Mouse (Mus musculus) hindbrain, embryonic 10.5 days (tissue): Measurements from ENCODE around the gene Cxcl16. TPM values are rescaled to one million over a fixed set of nuclear protein-coding genes. Genes with fewer than 3 reads are reported as not detected.

Experiments used
- DNase-seq: peaks from one replicate; pipeline ENCODE4 v3.0.0-alpha.2; 2017; ENCODE audit warnings: low spot score
- H3K27ac ChIP-seq: fragments of 300-500 bp; sonication (generic); 2 replicates; pipeline ENCODE4 v1.5.1; 2016; ENCODE audit warnings: mild to moderate bottlenecking, moderate library complexity
- H3K27me3 ChIP-seq: fragments of 300-500 bp; sonication (generic); 2 replicates; pipeline ENCODE4 v1.6.1; 2016; ENCODE audit warnings: mild to moderate bottlenecking; ENCODE audit not compliant: poor library complexity, insufficient read depth, severe bottlenecking
- H3K36me3 ChIP-seq: fragments of 300-500 bp; sonication (generic); 2 replicates; pipeline ENCODE4 v1.6.1; 2016; ENCODE audit warnings: mild to moderate bottlenecking, moderate library complexity
- H3K4me1 ChIP-seq: fragments of 300-500 bp; sonication (generic); replicated peaks from 2 replicates; pipeline ENCODE4 v1.6.1; 2016; ENCODE audit warnings: mild to moderate bottlenecking
- H3K4me3 ChIP-seq: fragments of 300-500 bp; sonication (generic); 2 replicates; pipeline ENCODE4 v1.5.1; 2016; ENCODE audit warnings: mild to moderate bottlenecking, moderate library complexity
- H3K9me3 ChIP-seq: fragments of 300-500 bp; sonication (generic); 2 replicates; pipeline ENCODE4 v1.6.1; 2016; ENCODE audit warnings: mild to moderate bottlenecking, moderate library complexity
- WGBS: fragments of 180-500 bp; shearing (Covaris S2); methylation state at CpG from one replicate; pipeline ENCODE4 v1.1.7; 2016; 5-methylcytosine and 5-hydroxymethylcytosine counted together
- polyA plus RNA-seq: library from polyadenylated mRNA; unstranded; fragments of >200 nt; fragmentation: Nextera tagmentation; extraction: Ambion mirVana; gene quantifications from 2 replicates; pipeline ENCODE4 v1.2.1, GENCODE M21; 2016

Cxcl16 gene
- polyA plus RNA-seq, 1 experiment from 2014 or later, result 0.31 TPM

DNA sequence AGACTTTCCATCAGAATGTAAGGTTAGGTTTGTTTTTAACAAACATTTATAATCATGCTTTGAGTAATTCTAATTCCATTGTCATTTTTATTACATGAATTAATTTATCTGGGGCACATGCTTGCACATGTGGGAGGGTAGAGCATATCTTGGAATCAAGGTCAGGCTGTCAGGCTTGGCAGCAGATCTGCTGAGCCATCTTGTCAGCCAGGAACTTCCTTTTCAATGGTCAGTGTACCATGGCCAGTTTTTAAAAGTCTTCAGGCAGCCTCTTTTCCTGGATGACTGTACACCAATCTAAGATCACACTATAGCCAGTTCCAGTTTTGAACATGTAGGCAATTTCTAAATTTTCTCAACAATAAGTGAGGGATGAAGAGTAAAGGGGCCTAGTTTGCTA lies 12.9 kb upstream of the Cxcl16 start:
- Histone ChIP-seq H3K9me3 (no peaks in the 10 kb centered on the region), H3K27ac (no peak overlapping the region), H3K4me1 (no peaks in the 10 kb centered on the region), H3K4me3 (no peak overlapping the region), H3K36me3 (no peaks in the 10 kb centered on the region), H3K27me3 (no peaks in the 10 kb centered on the region)
- DNase-seq, result no peak

- WGBS, result 88% methylated on average over 3 of the region's 3 CpGs
- Histone ChIP-seq H3K4me3 (no peak overlapping the region), H3K4me1 (peaks cover 10% of the 10 kb centered on the region), H3K9me3 (no peaks in the 10 kb centered on the region), H3K27me3 (peaks cover 28% of the 10 kb centered on the region), H3K27ac (no peak overlapping the region), H3K36me3 (no peaks in the 10 kb centered on the region)
- DNase-seq, result no peak
These were observed 10.0 kb upstream of the Cxcl16 start for GRCm38 (mm10) chr11:70469764-70470163.

- Histone ChIP-seq H3K9me3 (no peaks in the 10 kb centered on the region), H3K27ac (no peak overlapping the region), H3K36me3 (no peaks in the 10 kb centered on the region), H3K4me1 (peaks cover 10% of the 10 kb centered on the region), H3K27me3 (peaks cover 44% of the 10 kb centered on the region), H3K4me3 (no peak overlapping the region)
- DNase-seq, result no peak
- WGBS, result 88% methylated on average over 5 of the region's 5 CpGs
These were observed 8.3 kb upstream of the Cxcl16 start for GRCm38 (mm10) chr11:70467902-70468619.

DNA sequence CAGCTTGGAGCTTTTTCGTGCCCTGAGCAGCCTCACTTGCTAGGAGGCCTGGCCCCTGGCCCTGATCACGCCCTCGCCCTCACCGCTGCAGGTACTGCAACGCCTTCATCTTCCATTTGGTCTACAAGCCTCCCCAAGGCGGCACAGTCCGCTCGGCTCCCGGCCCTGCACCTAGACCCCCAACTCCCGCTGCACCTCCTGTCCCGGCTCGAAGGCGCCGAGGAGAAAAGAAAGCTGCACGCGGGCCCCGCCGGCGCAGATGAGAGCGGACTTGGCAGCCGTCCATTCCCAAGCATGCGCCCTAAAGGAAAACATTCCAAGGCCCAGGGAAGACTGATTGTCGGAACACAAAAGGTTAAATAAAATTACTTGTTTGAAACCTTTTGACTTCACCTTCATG lies 6.0 kb upstream of the Cxcl16 start:
- 18% methylated on average over 23 of the region's 23 CpGs for WGBS
- peak overlapping the region; percentile 36 for H3K4me3 ChIP-seq
- H3K27ac ChIP-seq, result peak overlapping the region; percentile 50; the same call in 1 of the 2 replicates

DNA sequence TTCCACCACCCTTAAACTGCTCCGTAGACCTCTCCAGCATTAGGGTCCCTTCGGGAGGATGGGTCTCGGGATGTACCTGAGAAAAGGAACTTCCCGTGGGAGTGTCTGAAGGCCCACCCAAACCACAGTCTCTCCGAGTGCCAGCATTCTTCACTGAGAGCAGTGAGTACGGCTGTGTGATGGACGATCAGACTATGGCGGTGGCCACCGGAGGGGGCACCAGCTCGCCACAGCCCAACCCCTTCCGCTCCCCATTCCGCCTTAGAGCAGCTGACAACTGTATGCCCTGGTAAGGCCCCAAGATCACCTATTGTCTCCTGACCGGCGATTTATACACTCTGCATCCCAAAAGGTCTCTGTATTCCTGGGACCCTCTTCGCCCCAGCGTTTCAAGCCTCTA lies 5.4 kb upstream of the Cxcl16 start:
- H3K4me3 ChIP-seq, result peak overlapping the region; percentile 36
- WGBS, result 21% methylated on average over 16 of the region's 16 CpGs
- peaks cover 6% of the 10 kb centered on the region; the same call in 1 of the 2 replicates for H3K9me3 ChIP-seq
- H3K36me3 ChIP-seq, result no peaks in the 10 kb centered on the region
- H3K27me3 ChIP-seq, result peaks cover 72% of the 10 kb centered on the region
- H3K4me1 ChIP-seq, result peaks cover 10% of the 10 kb centered on the region
- H3K27ac ChIP-seq, result peak overlapping the region; percentile 50; the same call in 1 of the 2 replicates
- DNase-seq, result peak; percentile 22

More for the DNA sequence above, 6.0 kb upstream of the Cxcl16 start:
- Histone ChIP-seq H3K9me3 (peaks cover 2% of the 10 kb centered on the region; the same call in 1 of the 2 replicates), H3K4me1 (peaks cover 10% of the 10 kb centered on the region), H3K27me3 (peaks cover 65% of the 10 kb centered on the region), H3K36me3 (no peaks in the 10 kb centered on the region)
- DNase-seq, result peak; percentile 13

DNA sequence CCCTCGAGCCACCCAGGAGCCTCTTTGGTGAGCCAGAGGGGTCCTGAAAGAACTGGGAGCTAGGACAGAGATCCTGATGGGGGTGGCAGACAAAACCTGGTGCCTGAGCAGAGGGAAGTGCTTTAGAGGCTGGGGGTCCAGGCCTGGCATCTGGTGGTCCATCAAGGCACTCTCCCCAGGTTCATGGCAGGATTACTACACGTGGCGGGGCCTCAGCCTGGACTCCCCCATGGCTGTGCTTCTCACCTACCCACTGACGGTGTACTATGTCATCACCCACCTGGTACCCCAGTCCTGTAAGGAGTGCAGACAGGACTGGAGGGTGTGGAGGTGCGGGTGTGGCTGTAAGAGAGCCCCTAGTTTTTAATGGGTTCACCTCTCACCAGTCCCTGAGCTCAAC lies 4.2 kb upstream of the Cxcl16 start:
- WGBS, result 75% methylated on average over 5 of the region's 5 CpGs

DNA sequence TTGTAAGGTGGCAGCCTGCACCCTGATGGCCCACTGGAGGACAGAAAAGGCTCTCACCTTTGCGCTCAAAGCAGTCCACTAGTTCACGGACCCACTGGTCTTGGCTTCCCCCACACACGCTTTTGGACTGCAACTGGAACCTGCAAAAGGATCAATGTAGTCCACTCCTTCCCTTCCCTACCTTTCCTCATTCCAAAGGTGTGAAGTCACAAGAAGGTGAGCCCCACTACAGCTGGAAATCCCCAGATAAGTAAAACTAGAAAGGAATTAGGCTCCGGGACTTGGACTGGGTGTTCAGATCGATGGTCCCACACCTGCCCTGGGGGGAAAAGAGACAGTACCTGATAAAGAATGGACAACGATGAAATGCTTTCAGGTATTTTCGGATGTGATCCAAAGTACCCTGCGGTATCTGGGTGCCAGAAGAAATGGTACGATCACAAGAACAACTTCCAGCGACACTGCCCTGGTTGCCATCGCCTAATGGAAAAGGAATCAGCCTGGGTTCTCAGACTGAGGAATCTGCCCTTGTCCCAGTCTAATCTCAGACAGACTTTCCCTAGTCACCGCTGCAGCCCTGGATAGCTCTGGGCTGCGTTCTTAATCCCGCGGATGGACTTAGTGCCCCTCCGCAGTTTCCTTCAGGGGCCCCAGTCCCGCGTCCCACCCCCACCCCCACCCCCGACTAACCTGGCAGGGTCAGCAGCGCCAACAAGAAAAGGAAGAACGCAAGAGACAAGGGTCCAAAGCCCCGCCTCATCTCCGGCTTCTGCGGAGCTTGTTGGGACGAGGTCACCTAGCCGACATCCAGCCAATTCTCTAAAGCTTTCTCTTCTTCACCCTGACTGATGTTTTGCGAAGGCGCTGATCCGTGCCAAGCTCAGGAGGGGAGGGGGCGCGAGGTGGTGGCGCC lies 840 bp downstream of the Cxcl16 start, which contains the start of gene Zmynd15:
Gene Zmynd15, plus strand, starts transcription at position 746 of the 913 bp plus-strand sequence.
- DNase-seq, result peak; percentile 25
- H3K9me3 ChIP-seq, result peaks cover 6% of the 10 kb centered on the region; the same call in 1 of the 2 replicates
- peak within 1 kb of the TSS; percentile 54 for H3K4me3 ChIP-seq
- peak within 1 kb of the TSS; percentile 30 for H3K27ac ChIP-seq
- WGBS, result 20% methylated on average over 32 of the region's 32 CpGs
- peaks cover 11% of the 10 kb centered on the region for H3K36me3 ChIP-seq
- peaks cover 59% of the 10 kb centered on the region for H3K27me3 ChIP-seq
- H3K4me1 ChIP-seq, result peaks cover 14% of the 10 kb centered on the region

More for the DNA sequence above, 4.2 kb upstream of the Cxcl16 start:
- Histone ChIP-seq H3K4me1 (peaks cover 19% of the 10 kb centered on the region), H3K9me3 (peaks cover 6% of the 10 kb centered on the region; the same call in 1 of the 2 replicates), H3K4me3 (no peak overlapping the region), H3K27me3 (peaks cover 84% of the 10 kb centered on the region), H3K36me3 (no peaks in the 10 kb centered on the region), H3K27ac (no peak overlapping the region)
- DNase-seq, result no peak

DNA sequence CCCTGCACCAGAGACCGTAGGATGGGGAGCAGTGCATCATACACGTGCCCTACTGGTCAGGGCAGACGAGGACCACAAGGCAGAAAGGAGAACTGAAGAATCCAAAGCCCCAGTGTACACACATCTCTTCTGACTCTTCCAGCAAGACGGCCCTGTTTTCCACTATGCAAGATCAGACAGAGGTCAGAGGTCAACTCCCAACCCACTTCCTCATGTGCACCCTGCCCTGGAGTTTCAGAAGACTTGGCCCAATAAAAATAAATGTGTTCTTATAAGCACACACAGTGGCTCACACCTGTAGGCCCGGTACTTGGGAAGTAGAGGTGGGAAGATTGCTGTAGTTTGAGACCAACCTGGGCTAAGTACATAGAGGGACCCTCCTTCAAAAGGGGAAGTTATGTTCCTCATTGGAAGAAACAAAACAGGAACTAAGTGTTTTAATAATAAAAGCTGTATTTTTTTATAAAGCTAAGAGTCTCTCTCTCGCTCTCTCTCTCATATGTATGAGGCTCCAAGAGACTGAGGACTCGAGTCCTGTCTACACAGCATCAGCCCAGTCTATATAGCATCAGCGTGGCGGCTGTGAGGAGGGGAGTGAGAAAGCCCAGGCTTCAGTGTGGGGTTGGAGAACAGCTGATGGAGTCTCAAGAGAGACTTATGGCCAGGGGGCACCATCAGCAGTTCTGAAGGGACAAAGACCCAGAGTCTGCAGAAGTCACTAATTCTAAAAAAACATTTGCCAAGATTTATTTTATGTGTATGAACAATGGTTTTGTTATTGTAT lies 6.3 kb downstream of the Cxcl16 start:
- WGBS, result 92% methylated on average over 9 of the region's 9 CpGs
- Histone ChIP-seq H3K27ac (no peak overlapping the region), H3K4me3 (no peak overlapping the region), H3K4me1 (peaks cover 25% of the 10 kb centered on the region), H3K36me3 (peaks cover 21% of the 10 kb centered on the region), H3K9me3 (no peaks in the 10 kb centered on the region), H3K27me3 (peaks cover 6% of the 10 kb centered on the region)
- no peak for DNase-seq

- WGBS, result under 1% methylated on average over 46 of the region's 46 CpGs
These were observed 7.8 kb downstream of the Cxcl16 start, which contains the start of gene Med11 for GRCm38 (mm10) chr11:70451797-70452498. Med11 (plus strand) TSS chr11:70451919.

DNA sequence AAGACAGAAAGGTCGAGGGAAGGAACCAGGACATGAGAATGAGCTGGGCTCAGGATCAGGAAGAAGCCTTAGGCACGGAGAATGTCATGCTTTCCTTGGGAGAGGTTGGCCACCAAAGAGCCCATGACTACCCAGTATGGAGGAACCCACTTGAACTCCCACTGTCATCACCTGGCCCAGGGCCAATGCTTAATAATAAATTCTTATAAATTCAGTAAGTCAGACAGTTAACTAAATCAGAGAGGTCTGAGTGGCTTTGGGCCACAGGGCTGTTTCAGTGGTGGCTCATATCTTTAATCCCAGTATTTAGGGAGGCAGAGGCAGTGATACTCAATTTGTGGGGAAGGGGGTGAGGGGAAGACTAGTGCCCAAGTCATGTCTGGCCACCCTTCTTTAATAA lies 8.9 kb downstream of the Cxcl16 start:
- no peaks in the 10 kb centered on the region for H3K27me3 ChIP-seq
- 83% methylated on average over 2 of the region's 2 CpGs for WGBS
- no peak for DNase-seq
- peaks cover 17% of the 10 kb centered on the region for H3K36me3 ChIP-seq
- no peak overlapping the region for H3K27ac ChIP-seq
- no peaks in the 10 kb centered on the region for H3K9me3 ChIP-seq
- peaks cover 25% of the 10 kb centered on the region for H3K4me1 ChIP-seq
- H3K4me3 ChIP-seq, result 0 out of 2 replicates have a peak overlapping the region, but pooled peaks have one; percentile 70

More at GRCm38 (mm10) chr11:70451797-70452498, 7.8 kb downstream of the Cxcl16 start, which contains the start of gene Med11:
- H3K9me3 ChIP-seq, result no peaks in the 10 kb centered on the region
- H3K4me3 ChIP-seq, result peak within 1 kb of the TSS; percentile 70
- peaks cover 25% of the 10 kb centered on the region for H3K4me1 ChIP-seq
- H3K36me3 ChIP-seq, result peaks cover 21% of the 10 kb centered on the region
- no peaks in the 10 kb centered on the region for H3K27me3 ChIP-seq
- H3K27ac ChIP-seq, result peak within 1 kb of the TSS; percentile 94
- DNase-seq, result peak; percentile 95

DNA sequence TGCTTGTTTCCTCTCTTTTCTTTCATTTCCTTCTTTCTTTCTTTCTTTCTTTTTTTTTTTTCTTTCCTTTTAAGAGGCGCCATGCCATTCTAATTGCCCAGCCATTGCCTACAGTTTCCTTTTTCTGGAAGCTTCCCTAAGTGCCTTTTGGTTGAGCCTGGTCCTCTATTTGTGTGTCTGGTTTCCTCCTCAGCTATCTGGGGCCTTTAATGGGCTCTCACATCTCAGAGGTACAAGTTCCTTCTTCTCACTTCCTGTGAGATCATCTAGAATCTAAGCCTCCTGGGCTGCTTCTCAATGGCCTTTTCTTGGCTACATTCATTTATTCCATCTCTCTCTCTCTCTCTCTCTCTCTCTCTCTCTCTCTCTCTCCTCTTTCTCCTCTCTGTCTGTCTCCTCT lies 12.4 kb downstream of the Cxcl16 start:
- WGBS, result 71% methylated on average over 1 of the region's 1 CpGs
- H3K9me3 ChIP-seq, result no peaks in the 10 kb centered on the region
- peaks cover 3% of the 10 kb centered on the region; the same call in 1 of the 2 replicates for H3K36me3 ChIP-seq
- no peak overlapping the region for H3K4me3 ChIP-seq
- no peak overlapping the region for H3K27ac ChIP-seq
- peaks cover 10% of the 10 kb centered on the region for H3K4me1 ChIP-seq
- no peak for DNase-seq
- H3K27me3 ChIP-seq, result no peaks in the 10 kb centered on the region
